Mouse (Mus musculus): ENCODE data around the gene Chad.

Chad gene

DNA sequence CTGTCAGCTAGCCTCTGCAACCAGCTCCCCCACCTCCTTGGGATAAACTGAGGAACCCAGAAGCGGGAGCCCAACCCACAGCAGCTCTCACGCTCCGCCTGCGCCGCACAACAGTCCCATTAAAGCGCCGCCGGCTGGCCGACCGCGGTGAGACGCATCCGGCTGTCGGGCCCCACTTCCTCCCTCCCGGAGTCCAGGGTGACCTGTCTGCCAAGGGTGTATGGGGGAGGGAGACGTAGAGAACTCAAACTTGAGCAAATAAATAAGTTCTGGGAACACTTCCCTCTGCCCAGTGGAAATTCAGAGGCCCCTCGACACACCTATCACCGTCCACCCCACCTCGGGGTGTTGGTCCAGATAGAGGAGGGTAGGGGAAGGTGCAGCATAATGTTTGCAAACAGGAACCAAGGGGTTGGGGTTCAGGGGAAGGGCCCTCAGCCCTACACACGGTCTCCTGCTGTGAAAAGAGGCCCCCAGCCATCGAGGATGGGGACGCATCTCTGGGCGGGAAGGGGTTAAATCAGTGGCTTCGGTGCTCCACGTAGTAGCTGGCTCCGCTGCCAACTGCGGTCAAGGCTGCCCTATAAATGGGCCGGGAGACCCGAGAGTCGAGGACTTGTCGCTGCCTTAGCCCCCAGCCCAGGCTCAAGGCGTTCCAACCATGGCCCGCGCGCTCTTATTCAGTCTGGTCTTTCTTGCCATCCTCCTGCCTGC is at the start of gene Chad:
Chad (plus strand) TSS at position 611 of the 714 bp plus-strand sequence.
- DNase-seq (ENCODE audit: low spot score in 2 of 2), result no peak

DNA sequence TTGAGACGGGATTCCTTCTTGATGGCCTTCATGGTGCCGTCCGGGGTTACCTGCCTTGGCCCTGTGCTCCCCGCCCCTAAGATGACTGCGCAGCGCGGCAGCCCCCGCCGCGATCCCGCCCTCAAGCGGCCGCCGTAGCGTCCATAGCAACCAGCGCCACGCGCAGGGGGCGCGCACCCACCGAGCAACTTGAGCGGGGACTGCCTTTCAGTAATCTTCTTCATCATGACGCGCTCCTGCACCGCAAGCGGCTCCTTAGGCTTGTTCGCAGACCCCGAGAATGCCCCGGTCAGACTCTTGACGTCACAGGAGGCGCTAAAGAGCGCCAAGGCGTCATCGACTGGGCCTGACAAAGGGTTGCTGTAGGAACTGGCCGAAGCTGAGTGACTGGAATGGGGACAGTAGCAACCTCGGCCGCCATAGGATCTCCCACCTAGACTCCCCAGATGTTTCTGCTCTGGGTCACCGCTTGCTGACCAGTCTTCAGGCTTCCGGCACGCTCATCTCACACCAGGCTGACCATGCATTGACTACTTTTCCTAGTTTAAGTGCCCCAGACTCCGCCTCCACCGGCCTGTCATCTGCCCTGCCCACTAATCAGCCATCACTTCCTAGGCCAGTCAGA is 43.5 kb upstream of the Chad start, which contains the start of gene Mycbpap:
Mycbpap (minus strand) TSS at position 524 of the 625 bp plus-strand sequence.
- peak; percentile 56 to 70 for DNase-seq (ENCODE audit: low spot score in 2 of 2)

DNA sequence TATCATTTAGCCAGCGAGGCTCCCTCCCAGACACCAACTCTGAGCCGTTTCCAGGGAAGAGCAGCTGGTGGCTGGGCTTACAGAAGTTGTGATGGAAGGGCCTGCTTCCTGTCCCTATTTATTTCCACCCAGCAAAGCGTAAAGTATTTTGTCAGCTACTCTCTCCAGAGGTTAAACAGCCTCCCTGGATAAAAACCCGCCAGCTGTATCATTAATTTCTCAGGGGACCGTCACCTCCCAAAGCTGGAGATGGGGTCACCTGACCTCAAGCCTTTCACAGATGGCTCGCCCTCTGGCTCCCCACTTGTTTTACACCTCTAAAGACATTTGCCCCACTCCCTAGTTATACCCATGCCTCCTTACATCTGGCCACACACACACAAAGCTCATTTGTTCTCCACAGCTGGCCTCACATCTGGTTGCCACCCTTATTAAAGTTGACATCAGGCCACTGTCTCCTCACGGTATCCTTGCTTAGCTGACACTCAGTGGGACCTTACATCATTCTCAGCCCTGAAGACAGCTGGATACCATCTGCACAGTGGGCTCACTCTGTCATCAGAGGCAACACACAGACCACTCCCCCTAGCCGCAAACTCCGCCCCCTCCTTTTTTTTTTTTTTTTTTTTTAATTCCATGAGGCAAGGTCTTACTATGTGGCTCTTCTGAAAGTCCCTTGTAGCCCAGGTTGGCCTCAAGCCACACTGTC is 38.5 kb upstream of the Chad start:
- no peak for DNase-seq (ENCODE audit: low spot score in 2 of 2)

DNA sequence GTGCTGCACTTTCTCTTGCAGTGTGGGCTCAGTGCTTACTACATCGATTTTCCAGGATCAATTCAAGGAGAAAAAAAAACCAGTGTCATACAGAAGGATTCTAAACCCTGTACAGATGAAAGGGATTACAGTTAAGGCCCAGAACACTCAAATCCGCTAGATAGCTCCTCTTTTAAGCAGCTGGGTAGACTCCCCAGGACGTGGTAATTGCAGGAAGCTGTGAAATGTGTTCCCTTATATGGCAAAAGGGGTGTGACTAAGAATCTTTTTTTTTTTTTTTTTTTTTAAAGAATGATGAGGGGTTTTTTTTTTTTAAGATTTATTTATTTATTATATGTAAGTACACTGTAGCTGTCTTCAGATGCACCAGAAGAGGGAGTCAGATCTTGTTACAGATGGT is 36.0 kb upstream of the Chad start:
- no peak for DNase-seq (ENCODE audit: low spot score in 2 of 2)

DNA sequence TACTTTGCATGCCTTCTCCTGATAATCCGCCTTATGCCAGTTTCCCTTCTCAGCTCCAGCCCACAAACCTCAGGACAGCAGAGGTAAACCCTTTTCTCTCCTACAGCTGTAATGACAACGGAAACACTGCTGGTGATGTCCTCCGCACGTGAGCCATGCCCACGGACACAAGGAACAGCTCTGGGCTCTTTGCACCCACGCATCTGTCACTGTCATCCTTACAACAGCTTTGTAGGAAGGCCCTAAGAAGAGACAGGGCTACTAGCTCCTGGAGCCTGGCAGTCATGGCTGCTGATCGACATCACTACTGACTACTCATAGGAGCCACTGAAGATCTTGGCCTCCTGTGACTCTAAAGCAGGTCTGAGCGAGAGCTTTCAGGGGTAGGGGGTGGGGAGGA is 31.7 kb upstream of the Chad start:
- DNase-seq (ENCODE audit: low spot score in 2 of 2), result peak in 1 of 2 experiments; percentile 35

DNA sequence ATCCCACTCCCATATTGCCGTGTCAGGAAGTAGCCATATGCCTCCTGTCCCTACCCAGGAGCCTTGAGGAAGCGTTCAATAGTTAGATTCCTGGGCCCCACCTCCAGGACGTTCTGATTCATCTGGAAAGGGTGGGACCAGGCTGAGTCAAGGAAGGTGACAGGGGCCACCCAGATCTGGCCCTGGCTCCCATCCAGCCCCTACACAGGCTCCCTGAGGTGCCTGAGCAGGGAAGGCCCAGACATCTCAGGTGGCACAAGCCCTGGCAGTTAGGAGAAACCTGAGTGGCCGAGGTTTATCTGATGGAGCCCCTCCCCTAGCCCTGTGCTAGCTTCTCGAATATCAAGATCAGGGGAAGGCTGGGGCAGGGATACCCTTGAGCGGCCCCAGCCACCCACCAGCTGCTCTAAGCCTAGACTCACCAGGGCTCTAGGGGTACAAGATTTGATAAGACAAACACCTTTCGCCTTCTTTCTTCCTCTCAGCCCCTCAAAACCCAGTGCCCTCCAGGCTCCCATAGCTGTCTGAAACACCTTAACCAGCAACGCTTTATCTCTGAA is 26.0 kb upstream of the Chad start:
- DNase-seq (ENCODE audit: low spot score in 2 of 2), result no peak

DNA sequence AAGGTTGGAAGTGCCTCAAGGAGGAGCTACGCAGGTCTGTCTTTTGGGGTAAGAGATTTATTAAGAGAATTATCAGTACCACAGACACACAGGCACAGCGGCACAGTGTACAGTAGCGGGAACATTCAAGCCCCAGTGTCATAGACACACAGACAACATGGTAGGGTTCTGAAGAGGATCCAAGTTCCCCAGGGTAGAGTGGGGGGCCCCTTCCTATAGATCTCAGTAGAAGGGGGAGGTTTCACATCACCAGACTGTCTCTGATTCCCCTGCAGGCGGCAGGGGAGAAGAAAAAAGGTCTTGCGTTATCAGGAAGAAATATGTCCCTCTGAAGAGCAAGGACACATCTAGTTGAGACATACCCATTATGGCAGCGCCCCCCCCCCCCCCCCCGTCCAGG is 25.1 kb upstream of the Chad start:
- no peak for DNase-seq (ENCODE audit: low spot score in 2 of 2)

DNA sequence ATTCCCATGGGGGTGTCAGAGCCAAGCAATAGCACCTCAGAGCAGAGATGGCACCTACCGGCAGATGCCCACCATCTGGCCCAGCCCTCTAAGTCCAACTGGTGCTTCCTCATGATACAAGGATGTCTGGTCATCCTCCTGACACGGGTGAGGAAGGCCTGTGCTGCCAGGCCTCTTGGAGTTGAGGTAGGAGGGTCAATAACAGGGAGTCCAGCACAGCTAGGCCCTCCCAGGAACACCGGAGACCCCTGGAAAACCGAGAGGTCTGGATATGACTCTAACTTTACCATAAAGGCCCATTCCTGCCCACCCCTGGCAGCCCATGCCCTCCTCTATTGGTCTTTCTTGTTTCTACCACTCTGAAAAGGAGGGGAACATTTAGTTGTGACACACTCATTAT is 22.4 kb upstream of the Chad start:
- no peak for DNase-seq (ENCODE audit: low spot score in 2 of 2)

DNA sequence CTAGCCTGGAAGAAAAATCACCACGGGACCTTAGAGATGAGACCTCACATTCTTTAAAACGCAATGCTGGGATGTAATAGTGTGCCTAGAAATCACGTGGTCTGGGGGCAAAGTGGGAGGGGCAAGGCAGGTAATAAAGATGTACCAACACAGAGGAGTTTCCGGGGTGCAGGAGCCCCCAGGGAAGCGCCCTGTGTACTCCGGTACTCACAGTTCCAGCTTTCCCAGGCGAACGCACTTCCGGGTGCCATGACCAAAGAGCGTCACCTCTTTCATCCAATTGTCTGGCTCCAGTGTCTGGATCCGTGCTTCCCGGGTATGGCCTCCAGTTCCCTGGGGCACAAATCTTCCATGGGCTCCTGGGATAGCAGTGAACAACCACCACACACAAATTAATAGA is 21.5 kb upstream of the Chad start:
- no peak for DNase-seq (ENCODE audit: low spot score in 2 of 2)

DNA sequence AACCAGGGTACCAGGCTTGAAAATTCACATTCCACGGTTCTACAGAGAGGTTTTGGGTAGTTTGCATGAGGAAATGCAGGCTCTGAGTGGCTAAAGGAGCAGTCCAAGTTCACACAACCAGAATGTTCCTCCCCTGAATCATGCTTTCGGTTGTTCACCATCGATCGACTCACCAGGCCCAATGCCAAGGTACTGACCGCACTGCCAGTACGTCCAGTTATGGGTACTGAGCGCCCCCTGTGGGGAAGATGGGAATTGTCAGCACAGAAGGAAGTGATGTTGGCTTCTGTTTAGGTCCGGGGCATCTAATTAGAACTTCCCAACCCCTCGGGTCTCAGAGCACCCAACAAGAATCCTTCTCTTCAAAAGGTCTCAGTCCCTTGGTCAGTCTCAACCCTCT is 20.9 kb upstream of the Chad start:
- peak; percentile 96 to 98 for DNase-seq (ENCODE audit: low spot score in 2 of 2)

DNA sequence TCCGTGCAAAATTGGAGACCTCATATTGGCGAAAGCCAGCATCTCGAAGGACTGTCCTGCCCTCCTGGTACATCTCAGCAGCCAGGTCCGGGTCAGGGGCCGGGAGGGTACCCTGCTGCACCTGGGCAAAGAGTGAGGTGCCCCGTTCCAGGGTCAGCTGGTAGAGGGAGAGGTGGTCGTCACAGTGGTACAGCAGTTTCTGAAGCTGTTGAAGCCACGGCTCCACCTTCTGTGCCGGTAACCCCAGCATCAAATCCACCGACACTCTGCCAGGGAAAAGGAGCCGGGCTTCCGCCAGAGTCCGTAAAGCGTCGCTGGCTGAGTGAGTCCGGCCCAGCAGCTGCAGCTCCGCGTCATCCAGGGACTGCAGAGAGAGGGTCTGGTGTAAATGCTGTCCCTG is 20.4 kb upstream of the Chad start:
- no peak for DNase-seq (ENCODE audit: low spot score in 2 of 2)

DNA sequence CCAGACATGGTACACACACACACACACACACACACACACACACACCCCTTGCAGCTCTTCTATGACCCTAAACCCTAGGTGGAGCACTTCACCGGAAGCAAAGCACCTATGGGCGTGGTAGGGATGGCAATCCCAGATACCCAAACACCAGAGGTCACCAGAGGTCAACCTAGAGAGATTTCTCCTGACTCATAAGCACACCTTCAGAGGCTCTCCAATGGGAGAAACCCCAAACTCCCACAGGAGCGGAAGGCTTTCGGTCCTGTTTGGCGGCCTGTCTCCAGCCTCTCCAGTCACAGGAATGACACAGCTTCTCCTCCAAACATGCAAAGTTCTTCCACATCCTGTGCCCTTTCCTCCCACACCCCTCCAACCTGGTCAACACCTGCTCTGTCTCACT is 18.5 kb upstream of the Chad start:
- no peak for DNase-seq (ENCODE audit: low spot score in 2 of 2)

DNA sequence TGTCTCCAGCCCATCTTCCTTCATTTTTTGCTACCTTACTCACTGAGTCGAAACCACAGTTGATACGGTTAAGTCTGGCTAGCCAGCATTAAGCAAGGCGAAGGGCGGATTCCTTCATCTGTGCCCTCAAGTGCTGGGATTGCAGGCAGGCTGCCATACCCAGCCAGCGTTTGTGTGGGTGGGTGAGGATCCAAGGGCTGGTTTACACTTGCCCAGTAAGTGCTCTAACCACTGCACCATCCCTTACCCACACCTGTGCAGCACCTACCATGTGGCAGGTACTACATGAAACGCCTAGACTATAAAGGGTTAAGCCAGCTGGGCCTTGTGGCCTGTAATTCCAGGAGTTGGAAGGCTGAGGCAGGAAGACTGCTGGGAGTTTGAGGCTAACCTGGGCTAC is 17.6 kb upstream of the Chad start:
- no peak for DNase-seq (ENCODE audit: low spot score in 2 of 2)

DNA sequence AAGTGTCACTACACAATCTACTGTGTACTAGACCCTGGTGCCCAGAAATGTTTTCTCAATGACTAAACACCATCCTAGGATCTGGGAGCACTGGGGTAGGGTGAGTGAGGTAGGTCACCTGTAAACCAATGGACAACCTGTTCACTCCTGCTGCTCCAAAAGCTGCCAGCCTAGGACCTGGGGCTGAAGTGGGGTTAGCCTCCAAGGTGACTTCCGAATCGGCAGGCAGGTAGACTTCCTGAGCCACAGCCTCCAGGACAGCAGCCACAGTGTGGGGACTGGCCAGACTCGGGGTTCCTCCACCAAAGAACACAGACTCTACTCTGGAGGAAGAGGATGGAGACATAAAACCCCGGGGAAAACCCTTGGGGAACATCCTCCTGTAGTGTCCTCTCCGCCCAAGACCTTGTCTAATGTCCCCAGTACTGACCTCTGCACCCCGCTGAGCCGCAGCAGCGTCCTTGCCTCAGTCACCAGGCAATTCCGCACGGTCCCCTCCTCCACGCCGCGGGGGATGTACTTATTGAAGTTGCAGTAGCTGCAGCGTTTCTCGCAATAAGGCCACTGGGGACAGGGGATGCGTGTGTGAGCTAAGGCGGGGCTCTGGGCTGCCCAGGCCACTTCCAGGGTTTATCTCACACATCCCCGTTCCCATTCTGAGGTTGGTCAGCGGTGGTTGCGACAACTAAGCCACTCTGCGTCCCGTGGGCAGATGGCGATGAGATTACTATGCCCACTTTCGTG is 16.6 kb upstream of the Chad start:
- peak; percentile 51 to 66 for DNase-seq (ENCODE audit: low spot score in 2 of 2)

DNA sequence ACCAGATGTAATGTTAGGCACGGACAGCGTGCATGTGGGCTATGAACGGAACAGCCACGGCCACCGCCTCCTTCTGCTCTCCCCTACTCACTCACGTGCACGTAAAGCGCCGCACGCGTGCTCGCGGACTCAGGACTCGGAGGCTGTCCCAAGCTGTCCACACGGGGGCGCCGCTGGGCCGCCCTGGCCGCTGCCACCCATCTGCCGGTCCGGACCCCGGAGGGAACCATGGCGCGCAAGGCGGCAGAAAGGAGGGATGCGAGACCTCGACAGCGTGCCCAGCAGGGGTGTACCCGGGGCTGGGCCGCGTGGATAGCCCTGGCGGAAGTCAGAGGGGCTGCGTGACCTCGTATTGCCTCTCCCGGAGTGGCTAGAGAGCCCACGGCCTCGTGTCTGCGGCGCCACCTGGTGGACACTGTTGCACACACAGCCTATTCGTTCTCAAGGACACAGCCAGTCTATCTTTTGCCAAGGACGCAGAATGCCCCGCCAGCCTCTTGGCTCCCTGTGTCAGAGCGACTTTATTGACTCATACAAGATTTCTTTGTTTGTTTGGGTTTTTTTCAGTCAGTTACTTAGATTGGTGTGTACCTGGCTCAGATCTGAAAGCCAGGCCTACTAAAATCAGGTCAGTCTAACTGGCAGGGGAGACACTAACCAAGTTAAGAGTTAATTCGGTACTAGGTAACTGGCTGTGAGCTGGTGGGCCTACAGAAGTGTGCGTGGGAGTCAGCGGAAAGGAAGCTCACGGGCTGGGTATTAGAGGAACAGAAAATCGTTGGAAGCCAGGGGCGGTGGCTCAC is 15.8 kb upstream of the Chad start, which contains the start of gene Rsad1:
Rsad1 (minus strand) TSS at position 368 of the 803 bp plus-strand sequence.
- peak; percentile 97 to 98 for DNase-seq (ENCODE audit: low spot score in 2 of 2)

DNA sequence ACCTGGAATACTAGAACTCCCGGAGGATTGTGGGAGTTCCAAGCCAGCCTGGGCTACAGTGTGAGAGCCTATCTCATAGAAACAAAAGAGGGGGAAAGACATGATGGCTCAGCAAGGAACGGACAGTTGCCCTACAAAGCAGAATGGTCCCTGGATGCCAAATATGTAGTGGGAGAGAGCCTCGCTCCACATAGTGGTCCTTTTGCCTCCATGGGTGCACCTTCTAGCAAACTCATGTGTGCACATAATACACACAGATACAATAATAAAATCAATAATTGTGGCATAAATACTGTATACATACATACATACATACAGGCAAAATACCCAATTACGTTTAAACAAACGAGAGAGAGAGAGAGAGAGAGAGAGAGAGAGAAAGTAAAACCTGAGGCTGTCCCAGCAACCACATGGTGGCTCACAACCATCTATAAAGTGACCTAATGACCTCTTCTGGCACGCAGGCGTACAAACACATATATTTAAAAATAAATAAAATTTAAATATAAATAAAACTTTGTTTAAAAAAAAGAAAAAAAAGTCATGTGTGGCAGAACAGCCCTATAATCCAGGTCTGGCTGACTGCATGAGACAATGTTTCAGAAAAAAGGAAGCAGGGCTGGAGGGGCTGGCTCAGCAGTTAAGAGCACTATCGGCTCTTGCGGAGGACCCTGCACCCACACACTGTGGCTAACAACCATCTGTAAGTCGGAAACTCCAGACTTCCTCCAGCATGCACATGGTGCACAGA is 15.0 kb upstream of the Chad start:
- peak; percentile 30 to 31 for DNase-seq (ENCODE audit: low spot score in 2 of 2)

DNA sequence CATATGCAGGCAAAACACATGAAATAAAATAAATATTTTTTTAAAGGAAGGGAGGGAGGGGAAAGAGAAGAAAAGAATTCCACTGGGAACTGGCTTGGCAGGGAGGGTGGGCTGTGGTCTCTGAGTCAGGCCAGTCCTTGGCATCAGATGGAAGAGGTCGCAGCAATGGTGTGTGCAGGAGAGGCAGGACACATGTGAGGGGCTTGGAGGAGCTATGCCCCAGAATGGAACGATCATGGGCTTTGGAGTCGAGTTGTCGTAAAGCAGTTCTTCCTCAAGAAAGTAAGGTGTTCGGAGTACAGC is 14.5 kb upstream of the Chad start:
- DNase-seq (ENCODE audit: low spot score in 2 of 2), result no peak

DNA sequence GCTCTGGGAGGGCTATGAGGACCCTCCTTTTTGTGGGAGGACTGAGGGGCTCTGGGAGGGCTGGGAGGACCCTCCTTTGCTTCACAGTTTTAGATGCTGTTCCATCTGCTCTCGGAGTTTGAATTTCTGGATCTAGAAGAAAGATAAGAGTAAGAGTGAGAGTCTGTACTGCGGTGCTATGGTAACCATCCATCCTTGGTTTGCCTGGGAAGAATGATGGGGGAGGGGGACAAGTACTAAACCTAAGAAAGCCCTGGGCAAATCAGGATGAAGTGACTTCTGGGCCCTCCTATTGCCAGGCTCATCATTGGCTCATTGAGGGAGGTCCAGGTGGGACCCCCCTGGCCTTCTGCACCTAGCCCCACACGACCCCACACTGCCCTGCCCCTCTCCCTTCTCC is 6.6 kb upstream of the Chad start:
- DNase-seq (ENCODE audit: low spot score in 2 of 2), result no peak

DNA sequence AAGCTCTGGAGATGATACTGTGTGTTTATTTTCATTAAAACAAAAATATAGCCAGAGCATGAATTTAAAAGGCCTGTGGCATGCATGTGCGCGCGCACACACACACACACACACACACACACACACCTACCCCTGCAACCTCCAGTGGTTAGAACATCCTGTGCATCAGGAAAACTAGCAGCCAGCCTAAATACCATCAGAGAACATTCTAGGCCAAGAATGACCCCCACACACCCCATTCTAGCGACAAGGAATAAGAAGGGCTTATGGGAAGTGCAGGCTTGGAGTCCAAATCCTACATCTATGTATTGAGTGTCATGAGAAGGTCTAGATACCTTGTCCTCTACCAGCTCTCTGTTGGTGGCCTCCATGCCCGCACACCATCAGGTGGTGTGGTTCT is 1.5 kb upstream of the Chad start:
- DNase-seq (ENCODE audit: low spot score in 2 of 2), result no peak

DNA sequence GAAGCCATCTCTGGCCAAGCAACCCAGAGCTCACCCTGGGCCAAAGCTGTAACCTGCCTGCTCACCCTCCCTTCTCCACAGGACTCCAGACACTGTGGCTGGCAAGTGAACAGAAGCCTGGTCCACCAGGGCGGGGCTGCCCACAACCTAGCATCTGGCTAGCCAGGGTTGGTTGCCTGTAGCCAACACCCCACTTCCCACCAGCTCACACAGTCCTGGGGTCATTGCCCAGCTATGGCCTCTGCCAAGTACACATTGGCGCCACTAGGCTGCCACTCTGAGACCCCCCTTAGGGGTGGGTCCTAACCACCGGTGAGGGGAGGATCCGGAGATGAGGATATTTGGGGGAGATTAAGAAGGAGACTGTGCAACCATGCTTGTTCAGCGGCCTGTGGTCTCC is 1.0 kb upstream of the Chad start:
- no peak for DNase-seq (ENCODE audit: low spot score in 2 of 2)

DNA sequence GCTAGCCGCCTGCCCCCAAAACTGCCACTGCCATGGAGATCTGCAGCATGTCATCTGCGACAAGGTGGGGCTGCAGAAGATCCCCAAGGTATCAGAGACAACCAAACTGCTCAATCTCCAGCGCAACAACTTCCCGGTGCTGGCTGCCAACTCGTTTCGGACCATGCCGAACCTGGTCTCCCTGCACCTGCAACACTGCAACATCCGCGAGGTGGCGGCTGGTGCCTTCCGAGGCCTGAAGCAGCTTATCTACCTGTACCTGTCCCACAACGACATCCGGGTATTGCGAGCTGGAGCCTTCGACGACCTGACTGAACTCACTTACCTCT is 268 bp downstream of the Chad start:
- DNase-seq (ENCODE audit: low spot score in 2 of 2), result no peak

All from right cerebral cortex, adult 2 months (tissue).